Comparison of ENCODE assay signal across 8 mouse cellular contexts in the genomic region with DNA sequence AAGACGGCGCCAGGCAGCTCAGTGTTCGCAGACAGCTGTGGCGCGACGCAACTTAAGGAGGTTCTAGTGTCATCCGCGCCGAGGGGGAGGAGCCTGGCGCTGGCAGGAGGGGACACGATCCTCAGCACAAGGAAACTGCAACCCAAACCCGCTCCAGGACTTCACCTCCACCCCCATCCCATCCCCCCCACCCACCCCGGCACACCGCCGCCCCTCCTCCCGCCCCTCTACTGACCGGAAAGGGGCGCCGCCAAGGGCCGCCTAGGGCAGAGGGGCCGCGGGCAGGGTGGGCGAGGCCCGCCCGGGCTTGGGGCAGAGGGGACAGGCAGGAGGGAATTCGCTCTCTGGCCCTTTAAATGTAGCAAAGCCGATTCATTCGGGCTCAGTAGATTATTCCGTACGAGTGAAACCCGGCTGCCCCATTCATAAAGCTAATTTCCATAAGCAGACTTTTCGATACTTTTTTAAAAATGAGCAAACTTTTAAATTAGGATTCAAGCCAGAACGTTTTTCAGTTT. TPM values are rescaled to one million over a fixed set of nuclear protein-coding genes. Genes with fewer than 3 reads are reported as not detected.
A peak's percentile ranks its signal among the peaks of the same experiment; 100 is the strongest.
DNase-seq lines count a peak whose midpoint lies in the region; ATAC-seq lines count a peak whose summit lies in the region.

No protein-coding gene starts in this region.

- peaks cover 11% of the 10 kb centered on the region; the same call in 1 of the 2 replicates for H3K4me1 ChIP-seq in stomach, embryonic 14.5 days (ENCODE audit: control insufficient read depth, insufficient read depth, low read length)

- peak overlapping the region; percentile 41 for H3K4me3 ChIP-seq in stomach, embryonic 14.5 days (ENCODE audit: low read depth, low read length)

- ATAC-seq in CD4-positive, CD25-positive, alpha-beta regulatory T cell, adult 4 months = peak; percentile 36
- no peak for ATAC-seq in stomach, embryonic 14.5 days (ENCODE audit: insufficient number of reproducible peaks, insufficient read depth, low FRiP score, low read depth)

- under 1% methylated on average over 33 of the region's 33 CpGs for WGBS in stomach, embryonic 14.5 days

- no peaks in the 10 kb centered on the region for H3K9me3 ChIP-seq in stomach, embryonic 14.5 days (ENCODE audit: control insufficient read depth, low read depth, low read length)

- peaks cover 30% of the 10 kb centered on the region for H3K27me3 ChIP-seq in stomach, embryonic 14.5 days (ENCODE audit: control insufficient read depth, insufficient read depth, low read length)

- H3K36me3 ChIP-seq in stomach, embryonic 14.5 days (ENCODE audit: control insufficient read depth, insufficient read depth, low read length) = no peaks in the 10 kb centered on the region

- peak; percentile 36 for DNase-seq in adipocyte (ENCODE audit: low spot score)
- DNase-seq in heart, adult 8-10 months (ENCODE audit: low spot score) = peak; percentile 41
- DNase-seq in kidney, adult 9 months = peak; percentile 40
- peak; percentile 74 for DNase-seq in lung, postnatal 10 days
- no peak for DNase-seq in layer of hippocampus, adult 8-10 months (ENCODE audit: low spot score in 2 of 2)
- DNase-seq in layer of hippocampus, adult 18-20 months (ENCODE audit: low spot score in 2 of 2) = no peak

- H3K27ac ChIP-seq in stomach, embryonic 14.5 days (ENCODE audit: low read length) = no peak overlapping the region

- H3K9ac ChIP-seq in stomach, embryonic 14.5 days (replicated peaks; ENCODE audit: low read depth, low read length) = no peak overlapping the region

- H3K4me2 ChIP-seq in stomach, embryonic 14.5 days (replicated peaks; ENCODE audit: low read depth, low read length) = peak overlapping the region; percentile 97

RNA-seq across cellular contexts. Expression of gene 4930412O13Rik, which starts 2.4 kb away (rescaled TPM):
- polyA plus RNA-seq in CD4-positive, CD25-positive, alpha-beta regulatory T cell, adult 4 months (2017; shearing (Covaris generic)) = 1 to 10 TPM in 1 of 2 experiments, under 1 TPM in 1; 0.66 to 1.9 TPM
- not detected for total RNA-seq in heart, adult 8-10 months (2022)
- polyA plus RNA-seq in stomach, embryonic 14.5 days (2014; fragmentation: Nextera tagmentation; extraction: Ambion mirVana) = not detected in 2 replicates
- not detected for total RNA-seq in layer of hippocampus, adult 8-10 months (2022)
- total RNA-seq in layer of hippocampus, adult 18-20 months (2021) = not detected

RNA-seq across cellular contexts. Expression of gene 9230102O04Rik, which starts 10.7 kb away (rescaled TPM):
- under 1 TPM in 1 of 2 experiments, not detected in 1; 0.81 TPM for polyA plus RNA-seq in CD4-positive, CD25-positive, alpha-beta regulatory T cell, adult 4 months (2017; shearing (Covaris generic))
- not detected for total RNA-seq in heart, adult 8-10 months (2022)
- not detected in 2 replicates for polyA plus RNA-seq in stomach, embryonic 14.5 days (2014; fragmentation: Nextera tagmentation; extraction: Ambion mirVana)
- total RNA-seq in layer of hippocampus, adult 8-10 months (2022) = not detected
- total RNA-seq in layer of hippocampus, adult 18-20 months (2021) = not detected

RNA-seq across cellular contexts. Expression of gene Gata3, which starts 11.2 kb away (rescaled TPM):
- polyA plus RNA-seq in CD4-positive, CD25-positive, alpha-beta regulatory T cell, adult 4 months (2017; shearing (Covaris generic)) = 100 to 1,000 TPM; 136 to 163 TPM
- total RNA-seq in heart, adult 8-10 months (2022) = 1 to 10 TPM; 1.2 to 1.7 (median 1.3) TPM
- 4.1 and 4.8 TPM in 2 replicates for polyA plus RNA-seq in stomach, embryonic 14.5 days (2014; fragmentation: Nextera tagmentation; extraction: Ambion mirVana)
- total RNA-seq in layer of hippocampus, adult 8-10 months (2022) = under 1 TPM in 2 of 4 experiments, not detected in 2; 0.09 to 0.47 TPM
- not detected for total RNA-seq in layer of hippocampus, adult 18-20 months (2021)

Comparison
In these comparisons a context has a peak if more than half of its experiments do, and no peak if none do; other contexts are left out.
1. DNase-seq: peak in adipocyte (single experiment), heart, adult 8-10 months (single experiment), kidney, adult 9 months (single experiment) and lung, postnatal 10 days (single experiment); none in layer of hippocampus, adult 8-10 months (0 of 2) and layer of hippocampus, adult 18-20 months (0 of 2).